Mouse (Mus musculus) urinary bladder, postnatal 25 days (tissue): Measurements from ENCODE around the gene Errfi1.
"Not testable (repeated sequence)": the region's sequence is repeated elsewhere in the genome, so short reads cannot be mapped to it uniquely, and the experiment has no call there.

Experiments used
- DNase-seq: peaks from one replicate; pipeline ENCODE4 v3.0.0; 2022; ENCODE audit warnings: low spot score

Errfi1 gene

DNA sequence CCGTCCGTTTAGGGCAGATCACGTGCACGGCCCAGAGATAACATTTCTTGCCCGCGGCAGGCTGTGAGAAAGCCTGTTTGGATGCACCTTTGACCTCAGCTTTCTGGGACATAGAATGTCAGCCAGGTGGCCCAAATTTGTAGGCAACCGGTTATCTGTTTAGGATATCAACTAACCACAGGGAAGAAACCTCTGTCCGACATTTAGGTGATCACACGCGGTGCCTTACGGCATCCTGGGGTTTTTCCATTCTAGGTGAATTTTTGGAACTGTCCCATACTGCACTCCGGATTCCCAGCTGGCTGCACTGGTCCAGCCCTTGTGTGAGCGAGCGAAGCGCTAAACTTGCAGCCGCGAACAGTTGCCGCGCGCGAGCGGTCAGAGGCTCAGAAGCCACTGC is 25.9 kb downstream of the Errfi1 start:
- no peak for DNase-seq

DNA sequence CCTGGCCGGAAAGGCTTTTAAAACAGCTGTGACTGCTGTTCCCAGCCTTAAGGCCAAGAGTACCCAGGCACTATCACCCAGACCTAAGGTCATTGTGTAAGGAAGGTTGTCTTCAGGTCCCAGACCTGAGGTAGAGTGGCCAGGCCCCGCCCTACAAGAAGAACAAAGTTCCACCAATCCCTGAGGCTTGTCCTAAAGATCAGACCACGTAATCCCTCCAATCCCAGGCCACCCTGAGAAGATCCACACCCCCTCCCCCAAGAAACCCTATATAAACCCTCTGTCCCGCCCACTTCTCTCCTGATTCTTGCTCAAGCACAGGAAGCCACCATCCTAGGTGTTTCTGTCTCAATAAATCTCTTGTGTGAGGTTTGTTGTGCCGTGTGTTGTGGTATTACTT is 26.6 kb downstream of the Errfi1 start:
- no peak for DNase-seq

DNA sequence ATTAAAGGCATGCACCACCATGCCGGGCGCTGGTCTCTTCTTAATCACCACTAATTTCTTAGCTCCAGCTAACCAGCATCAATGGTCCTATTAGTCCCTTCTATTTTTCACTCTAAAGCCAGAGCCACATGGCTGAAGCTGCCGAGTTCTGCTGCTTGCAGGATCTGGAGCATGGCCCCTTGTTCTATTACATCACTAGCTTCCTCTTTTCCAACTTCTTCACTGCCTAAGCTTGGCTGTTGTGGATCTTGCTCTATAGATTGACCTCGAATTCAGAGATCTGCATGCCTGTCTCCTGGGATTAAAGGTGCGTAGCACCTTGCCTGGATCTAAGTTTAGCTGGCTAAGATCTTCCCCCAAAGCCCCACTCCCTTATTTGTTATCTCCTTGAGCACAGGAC is 28.9 kb downstream of the Errfi1 start:
- no peak for DNase-seq

DNA sequence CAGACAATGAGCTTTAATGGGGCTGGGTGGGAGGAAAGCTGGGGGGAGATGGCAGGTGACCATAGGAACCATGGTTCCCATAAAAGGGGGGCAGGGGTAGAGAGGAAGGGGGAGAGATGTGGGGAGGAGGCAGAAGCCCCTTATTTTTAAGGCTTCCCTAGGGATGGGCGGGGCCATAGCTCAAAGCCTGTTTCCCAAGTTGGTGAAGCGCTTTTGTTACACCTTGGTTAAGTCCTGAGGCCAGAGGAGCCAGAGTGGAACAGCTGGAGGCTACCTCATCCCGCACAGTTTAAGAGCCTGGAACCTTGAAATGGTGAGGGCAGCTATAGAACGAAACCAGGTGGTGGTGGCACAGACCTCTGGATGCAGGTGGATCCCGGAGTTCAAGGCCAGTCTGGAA is 34.2 kb downstream of the Errfi1 start:
- DNase-seq, result no peak

DNA sequence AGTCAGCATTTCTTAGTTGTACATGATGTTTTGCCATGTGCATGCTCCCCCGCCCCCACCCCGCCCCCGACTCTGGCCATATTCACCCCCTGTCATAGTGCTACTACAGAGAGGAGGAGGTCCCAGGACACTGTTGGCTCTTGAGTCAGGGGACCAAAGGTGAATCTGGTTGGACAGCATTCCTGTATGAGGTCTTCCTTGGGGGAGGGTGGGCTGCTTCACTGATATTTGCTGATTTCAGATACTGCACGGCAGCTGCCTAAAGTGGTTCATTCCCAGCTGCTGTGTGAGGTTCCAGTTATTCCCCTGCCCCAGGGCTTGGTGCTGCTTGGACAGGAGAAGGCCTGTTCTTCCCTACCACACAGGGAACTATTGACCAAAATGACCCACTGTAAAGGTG is 34.8 kb downstream of the Errfi1 start:
- no peak for DNase-seq

DNA sequence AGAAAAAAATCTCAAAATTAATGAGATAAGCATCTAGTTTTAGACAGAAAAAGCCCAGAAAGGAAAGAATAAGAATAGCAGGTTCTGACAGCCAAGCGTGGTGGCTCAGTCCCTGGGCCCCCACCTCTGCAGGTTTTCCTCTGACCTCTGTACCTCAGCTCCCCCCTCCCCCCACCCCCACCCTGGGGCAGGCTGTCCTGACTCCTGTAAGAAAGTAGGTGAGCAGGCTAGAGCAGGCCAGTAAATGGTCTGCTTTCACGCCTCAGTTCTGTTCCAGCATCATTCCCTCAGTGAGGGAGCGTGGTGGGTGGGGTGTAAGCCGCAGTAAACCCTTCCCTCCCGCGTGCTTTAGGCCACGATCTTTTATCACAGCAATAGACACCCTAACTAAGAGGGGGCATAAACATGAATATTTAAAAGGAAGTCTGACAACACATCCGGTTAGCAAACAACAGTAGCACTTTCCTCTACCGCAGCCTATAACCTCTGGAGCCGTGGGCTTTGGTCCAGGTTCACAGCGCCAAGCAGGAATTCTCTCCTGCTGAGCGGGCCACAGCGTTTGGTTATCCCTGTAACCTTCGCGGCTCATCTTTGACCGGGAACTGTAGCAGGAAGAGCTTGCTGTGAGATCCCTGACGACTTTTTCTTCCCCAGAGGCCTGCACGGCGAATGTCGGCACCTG is 35.7 kb downstream of the Errfi1 start:
- no peak for DNase-seq

DNA sequence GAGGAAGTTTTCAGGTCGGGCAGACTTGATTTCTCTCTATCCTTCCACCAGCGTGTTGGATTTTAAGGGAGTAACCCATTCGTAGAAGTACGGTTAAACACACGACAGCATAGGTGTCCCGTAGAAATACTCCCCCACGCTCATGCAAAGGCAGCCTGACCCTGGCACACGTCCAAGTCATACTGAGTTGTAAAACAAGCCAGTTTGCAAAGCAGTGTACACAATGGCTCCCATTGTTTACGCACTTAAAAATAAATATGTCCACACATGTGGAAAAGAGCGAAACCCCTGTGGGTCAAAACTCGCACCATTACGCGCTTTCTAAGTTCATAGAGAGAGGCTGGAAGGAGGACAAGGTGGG is 36.2 kb downstream of the Errfi1 start:
- peak; percentile 60 for DNase-seq

DNA sequence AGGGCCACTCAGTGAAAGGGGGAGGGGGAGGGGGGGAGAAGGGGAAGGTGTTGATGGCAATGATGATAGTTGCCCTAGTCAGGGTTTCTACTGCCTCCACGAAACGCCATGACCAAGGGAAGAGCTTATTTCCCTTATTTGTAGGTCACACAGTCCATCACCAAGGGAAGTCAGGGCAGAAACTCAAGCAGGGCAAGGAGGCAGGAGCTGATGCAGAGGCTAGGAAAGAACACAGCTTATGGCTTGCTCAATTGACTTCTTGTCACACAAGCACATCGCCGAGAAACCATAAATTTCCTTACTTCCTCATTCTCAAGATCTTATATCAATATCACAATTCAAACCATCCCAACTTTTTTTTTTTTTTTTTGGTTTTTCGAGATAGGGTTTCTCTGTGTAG is 37.6 kb downstream of the Errfi1 start:
- DNase-seq, result no peak

DNA sequence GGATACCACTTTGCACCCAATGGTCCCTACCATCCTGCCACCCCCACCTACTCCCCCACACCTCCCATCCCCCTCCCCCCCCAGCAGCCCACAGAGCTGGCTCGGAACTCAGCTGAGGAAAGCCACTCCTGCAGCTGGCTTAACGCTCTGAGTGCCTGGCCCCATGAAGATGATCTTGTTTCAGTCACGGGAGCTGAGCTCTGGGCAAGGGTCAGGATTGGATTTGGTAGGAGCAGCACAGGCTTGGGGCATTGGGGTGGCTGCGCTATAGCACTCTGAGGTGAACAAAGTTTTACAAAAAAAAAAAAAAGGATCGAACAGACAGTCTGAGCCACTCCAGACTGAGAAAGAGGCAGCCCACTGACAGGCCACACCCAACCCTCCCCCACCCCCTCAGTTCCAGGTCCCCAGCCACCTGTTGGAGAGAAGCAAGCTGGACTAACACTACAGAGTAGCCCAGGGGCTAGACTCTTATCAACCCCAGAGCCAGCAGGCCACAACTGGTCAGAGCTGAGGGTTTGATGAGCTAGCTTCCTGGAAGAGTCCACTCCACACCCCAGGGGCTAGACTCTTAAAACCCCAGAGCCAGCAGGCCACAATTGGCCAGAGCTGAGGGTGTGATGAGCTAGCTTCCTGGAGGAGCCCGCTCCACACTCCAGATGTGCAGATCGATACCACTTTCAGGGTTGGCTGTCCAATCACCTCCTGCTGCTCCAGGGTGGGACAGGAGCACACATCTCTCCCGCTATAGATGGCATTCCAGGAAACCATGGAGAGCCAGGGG is 41.2 kb downstream of the Errfi1 start:
- DNase-seq, result no peak

DNA sequence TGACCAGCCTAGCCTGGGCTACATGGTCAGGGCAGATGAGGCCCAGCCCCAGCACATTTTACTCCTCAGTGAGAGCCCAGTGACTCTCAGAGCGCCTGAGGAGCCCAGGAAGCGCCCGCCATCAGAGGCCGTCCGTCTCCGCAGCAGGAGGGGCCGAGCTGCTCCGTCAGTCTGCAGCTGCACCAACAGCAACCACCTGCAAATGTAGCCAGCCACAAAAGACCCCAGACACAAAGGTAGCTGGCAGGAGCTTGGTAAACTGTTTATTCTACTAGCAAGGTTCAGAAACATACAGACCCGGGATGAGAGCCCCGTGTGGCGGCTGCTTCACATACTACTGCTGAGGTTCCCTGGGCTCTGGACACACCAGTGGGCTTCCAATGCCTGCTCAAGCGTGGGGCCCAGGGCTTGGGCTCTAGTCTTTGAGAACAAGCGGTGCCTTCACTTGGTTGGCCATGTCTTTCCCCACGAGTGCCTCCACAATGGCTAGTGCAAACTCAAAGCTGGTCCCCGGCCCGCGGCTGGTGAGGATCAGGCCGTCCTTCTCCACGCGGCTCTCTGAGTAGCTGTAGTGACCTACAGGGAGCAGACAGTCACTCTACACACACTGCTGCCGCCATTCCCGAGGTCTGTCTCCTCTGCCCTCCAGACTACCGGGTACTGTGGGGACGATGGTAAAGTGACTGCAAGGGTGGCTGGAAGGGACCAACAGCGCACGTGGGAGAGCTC is 43.3 kb downstream of the Errfi1 start:
- no peak for DNase-seq

DNA sequence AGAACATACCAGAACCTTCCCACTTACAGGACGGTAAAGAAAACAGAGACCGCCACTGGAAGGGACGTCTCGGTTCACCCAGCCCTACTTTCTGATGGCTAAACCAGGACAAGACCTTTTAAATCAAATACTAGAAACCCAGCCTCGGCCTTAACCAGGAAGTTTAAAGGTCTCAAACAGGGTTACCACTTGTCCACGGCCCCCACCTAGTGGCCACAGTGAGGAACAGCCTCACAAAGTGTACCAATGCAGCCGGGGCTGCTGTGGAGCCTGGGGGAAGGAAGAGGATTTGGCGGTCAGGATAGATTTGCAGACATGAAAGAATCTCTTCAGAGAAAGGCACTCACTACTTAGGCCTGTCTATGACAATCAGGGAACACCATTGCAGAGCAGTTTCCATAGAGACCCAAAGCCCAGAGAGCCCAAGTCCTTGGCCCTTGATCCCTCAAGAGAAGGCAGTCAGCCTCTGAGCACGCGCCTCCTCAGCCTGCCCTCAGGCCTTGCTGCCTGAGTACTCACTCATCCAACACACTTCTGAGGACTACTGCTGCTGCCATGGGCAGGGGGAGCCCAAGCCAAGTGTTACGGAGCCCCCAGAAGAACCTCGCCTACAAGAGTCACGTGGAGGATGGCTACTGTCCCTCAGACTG is 45.1 kb downstream of the Errfi1 start:
- peak; percentile 77 for DNase-seq

DNA sequence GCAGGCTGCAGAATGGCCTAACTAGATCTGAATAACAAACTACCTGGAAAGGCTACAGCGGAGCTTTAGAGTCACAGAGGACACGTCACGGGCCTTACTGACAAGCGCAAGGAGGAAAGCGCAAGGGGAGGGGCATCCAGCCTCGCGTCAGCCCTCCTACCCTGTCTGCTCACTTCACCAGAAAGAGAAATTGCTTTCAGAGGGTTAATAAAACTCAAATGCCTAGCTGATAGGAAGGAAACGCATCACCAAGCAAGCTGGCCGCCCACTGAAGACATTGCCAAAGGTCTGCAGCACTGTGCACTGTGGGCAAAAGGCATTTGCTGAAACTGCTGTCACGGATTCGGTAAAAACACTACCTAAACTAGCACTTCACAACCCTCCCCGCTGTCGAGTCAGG is 46.8 kb downstream of the Errfi1 start:
- DNase-seq, result no peak

DNA sequence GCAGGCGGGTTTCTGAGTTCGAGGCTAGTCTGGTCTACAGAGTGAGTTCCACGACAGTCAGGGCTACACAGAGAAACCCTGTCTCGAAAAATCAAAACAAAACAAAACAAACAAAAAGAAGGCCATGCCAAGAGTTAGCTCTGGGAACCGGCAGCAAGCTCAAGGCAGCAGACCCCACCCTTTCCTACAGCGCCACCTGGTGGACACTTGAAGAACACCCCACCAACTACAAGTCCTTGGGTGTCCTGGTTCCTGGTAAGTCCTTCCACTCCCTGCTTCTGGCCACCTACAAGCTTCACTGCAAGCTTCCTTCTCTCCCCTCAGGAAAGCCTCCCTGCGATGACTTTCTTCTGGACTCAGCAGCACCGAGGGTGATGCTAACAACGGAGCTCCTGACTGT is 47.9 kb downstream of the Errfi1 start:
- DNase-seq, result peak; percentile 71

DNA sequence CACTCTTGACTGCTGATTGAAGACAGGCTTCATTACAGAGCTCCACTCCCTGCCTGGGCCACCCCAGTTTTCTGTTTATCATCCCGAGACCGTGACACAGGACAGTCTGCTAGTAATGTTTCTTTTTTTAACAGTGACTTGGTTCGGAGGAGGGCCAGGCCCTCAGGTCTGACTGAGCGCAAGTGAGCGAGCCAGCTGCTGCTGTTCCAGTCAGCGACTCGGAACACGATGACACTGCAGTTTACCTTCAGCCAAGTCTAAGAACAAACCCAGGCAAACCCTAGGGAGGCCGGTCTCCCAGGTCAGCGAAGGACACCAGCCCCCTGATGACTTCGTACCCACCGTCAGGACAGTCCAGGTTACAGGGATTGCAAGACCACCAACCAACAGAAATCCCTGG is 48.3 kb downstream of the Errfi1 start:
- no peak for DNase-seq

DNA sequence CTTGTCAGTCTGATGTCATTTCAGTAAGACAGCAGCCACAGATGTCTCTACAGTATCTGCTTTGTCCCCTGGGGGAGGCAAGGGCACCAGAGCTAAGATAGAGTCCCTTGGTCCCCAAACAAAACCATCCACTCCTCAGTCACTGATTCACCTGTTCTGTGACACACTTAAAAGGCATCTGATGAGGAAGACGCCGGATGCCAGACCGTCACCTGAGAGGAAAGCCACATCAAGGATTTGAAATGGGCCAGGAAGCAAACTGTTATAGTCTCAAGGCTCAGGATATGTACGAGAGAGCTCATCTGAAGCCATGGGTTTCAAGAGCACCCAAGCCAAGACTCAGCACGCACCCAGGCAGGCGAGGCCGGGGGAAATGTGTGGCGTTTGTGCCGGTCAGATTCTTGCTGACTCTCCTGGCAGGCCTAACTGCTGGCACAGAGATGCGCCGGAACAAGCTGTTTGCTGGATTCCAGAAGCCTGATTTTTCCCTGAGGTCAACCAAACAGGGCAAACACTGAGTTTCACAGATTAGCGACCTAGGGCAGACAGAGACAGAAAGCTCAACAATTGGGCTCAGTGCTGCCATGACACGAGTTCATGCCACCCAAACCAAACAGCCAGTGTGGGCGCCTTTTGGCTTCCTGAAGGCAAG is 49.5 kb downstream of the Errfi1 start:
- no peak for DNase-seq

DNA sequence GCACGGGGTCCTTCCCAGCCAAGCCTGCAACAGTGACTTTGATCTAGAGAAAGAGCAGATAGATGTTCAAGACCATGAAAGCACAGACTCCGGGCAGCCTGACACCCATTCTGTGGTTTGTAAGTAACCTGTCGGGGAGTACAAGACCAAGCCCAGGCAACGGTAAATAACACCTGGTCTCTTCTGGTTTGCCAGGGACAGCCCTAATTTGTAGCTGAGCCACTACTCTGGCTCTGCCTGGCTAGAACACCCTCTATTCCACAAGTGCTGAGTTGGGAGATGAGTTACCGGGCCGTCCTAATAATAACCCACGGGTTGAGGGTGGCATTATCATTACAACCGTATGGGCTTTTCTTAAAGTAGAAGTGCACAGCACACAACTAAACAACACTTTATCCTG is 53.4 kb downstream of the Errfi1 start:
- no peak for DNase-seq

DNA sequence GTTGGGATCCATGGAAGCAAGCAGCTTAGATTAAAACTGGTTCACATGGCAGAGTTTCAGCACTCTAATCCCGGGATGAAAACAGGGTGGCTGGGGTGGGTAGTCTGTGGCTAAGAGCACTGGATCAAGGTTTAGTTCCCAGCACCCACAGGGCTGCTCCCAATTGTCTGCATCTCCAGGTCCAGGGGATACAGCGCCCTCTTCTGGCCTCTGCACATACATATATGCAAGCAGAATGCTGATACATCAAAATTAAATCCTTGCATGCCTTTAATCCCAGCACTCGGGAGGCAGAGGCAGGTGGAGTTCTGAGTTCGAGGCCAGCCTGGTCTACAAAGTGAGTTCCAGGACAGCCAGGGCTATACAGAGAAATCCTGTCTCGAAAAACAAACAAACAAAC is 54.8 kb downstream of the Errfi1 start:
- not testable (repeated sequence) for DNase-seq

DNA sequence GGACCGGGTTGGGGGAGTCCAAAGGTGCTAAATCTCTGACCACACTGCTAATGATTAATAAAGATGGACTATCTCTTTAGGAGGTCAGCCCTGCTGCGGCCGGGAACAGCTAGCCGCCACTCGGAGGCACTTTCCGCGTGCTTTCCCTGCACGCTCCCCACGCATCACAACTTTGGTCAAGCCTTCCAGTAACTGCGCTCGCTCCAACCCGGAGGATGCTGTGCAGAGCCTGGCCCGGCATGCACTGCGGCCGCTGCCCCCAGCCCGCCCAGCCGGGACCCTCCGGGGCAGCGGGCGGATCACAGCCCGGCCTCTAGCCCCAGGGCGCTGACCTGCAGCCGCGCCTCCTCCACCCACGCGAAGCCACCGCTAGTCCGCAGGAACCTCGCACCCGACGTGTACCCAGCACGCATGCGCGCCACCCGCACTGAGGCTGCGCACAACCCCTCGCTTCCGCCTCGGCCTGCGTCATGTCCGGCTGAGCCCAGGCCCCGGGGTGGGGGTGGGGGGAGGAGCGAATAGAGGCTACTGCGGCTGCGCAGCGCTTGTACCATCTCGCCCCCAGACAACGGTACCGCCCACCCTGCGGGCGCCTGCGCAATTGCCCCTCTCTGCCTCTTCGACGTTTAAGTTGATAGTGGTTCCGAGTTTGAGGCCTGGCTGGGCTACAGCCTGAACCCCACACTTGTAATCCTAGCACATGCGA is 55.9 kb downstream of the Errfi1 start:
- DNase-seq, result peak; percentile 100

DNA sequence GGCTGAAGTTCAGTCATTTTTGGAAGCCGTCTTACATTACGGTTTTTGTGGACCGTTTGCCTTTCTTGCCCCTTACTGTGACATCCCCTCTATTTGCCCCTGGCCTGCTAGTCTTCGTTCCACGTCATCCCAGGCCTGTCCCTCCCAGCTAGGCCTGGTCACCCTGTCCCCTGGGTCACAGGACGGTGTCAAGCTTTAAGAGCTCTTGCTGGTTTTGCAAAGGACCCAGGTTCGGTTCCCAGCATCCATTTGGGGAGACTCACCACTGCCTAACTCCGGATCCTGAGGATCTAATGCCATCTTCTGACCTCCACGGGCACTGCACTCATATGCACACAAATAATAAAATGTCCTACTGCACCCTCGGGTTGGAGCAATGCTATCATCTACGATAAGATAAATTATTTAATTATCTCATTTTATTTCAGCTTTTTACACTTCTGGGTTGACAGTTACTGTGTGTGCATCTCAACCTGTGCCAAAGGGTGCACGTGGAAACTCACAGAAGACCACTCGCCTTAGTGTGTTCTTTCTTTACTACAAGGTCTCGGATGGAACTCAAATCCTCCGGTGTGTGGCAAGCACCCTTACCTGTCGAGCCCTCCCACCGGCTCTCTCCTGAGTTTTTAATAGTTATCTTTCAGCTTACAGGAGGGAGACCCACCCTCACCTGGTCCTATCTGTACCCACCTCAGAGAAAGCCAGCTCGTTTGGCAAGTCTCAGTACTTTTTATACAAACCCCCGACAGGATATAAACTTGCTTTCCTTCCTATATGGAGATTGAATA is 56.6 kb downstream of the Errfi1 start:
- no peak for DNase-seq

DNA sequence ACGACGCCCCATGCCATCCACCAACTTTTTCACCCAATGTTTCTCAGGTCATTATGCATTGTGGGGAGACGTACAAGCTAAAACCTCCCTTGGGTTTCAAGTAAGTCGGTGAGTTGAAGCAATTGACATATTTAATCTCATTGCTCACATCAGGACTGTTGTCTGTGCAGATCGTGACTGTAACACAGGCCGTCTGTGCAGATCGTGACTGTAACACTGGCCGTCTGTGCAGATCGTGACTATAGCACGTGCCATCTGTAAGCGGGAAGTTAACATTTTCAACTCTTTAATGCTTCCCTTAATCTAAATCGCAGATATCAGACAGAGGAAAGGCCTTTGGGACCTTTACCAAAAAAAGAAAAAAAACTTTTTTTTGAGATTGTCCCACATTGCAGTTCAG is 60.0 kb downstream of the Errfi1 start:
- DNase-seq, result no peak

DNA sequence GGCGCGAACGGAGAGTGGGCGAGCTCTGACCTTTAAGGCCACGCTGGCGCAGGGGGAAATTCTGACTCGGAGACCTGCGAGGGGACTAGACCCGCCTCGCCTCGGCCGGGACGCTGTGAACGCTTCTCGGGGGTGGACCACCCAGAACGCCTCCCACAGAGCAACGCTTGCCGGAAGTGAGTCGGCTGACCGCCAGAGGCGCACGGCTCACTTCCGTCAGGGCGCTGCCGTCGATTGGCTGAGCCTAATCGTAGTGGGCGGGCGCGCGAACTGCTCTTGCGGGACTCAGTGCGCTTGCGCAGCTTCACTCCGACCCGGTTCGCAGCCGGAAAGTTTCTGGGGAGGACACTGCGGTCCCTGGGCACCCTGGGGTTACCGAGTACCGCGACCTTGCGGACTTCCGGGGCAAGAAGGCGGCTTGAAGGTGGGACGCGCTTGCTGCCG is 60.6 kb downstream of the Errfi1 start, which contains the start of the genes Park7 and Tnfrsf9:
Gene Park7, minus strand, starts transcription at position 148 of the 444 bp plus-strand sequence.
Gene Tnfrsf9, plus strand, starts transcription at position 273 of the 444 bp plus-strand sequence.
- peak; percentile 93 for DNase-seq
